Mouse (Mus musculus) embryonic facial prominence, embryonic 10.5 days (tissue): ENCODE results near the gene Grhpr. TPM values are rescaled to one million over a fixed set of nuclear protein-coding genes. Genes with fewer than 3 reads are reported as not detected.
"Not testable (repeated sequence)": the region's sequence is repeated elsewhere in the genome, so short reads cannot be mapped to it uniquely, and the experiment has no call there.

Experiments used
- DNase-seq: peaks from one replicate; pipeline ENCODE4 v3.0.0-alpha.2; 2017; ENCODE audit warnings: low spot score
- H3K27ac ChIP-seq: fragments of 300-500 bp; sonication (generic); replicated peaks from 2 replicates; pipeline ENCODE4 v1.5.1; 2016; ENCODE audit warnings: mild to moderate bottlenecking
- H3K27me3 ChIP-seq: fragments of 300-500 bp; sonication (generic); replicated peaks from 2 replicates; pipeline ENCODE4 v1.6.1; 2016; ENCODE audit warnings: low read depth, mild to moderate bottlenecking; ENCODE audit not compliant: poor library complexity, severe bottlenecking
- H3K36me3 ChIP-seq: fragments of 300-500 bp; sonication (generic); replicated peaks from 2 replicates; pipeline ENCODE4 v1.6.1; 2016; ENCODE audit warnings: mild to moderate bottlenecking, moderate library complexity
- H3K4me1 ChIP-seq: fragments of 300-500 bp; sonication (generic); 2 replicates; pipeline ENCODE4 v1.6.1; 2016
- H3K4me3 ChIP-seq: fragments of 300-500 bp; sonication (generic); 2 replicates; pipeline ENCODE4 v1.5.1; 2016; ENCODE audit warnings: mild to moderate bottlenecking, moderate library complexity
- H3K9me3 ChIP-seq: fragments of 300-500 bp; sonication (generic); 2 replicates; pipeline ENCODE4 v1.6.1; 2016; ENCODE audit warnings: mild to moderate bottlenecking
- WGBS: fragments of 180-500 bp; shearing (Covaris S2); methylation state at CpG from one replicate; pipeline ENCODE4 v1.1.7; 2016; 5-methylcytosine and 5-hydroxymethylcytosine counted together
- polyA plus RNA-seq: library from polyadenylated mRNA; unstranded; fragments of >200 nt; fragmentation: Nextera tagmentation; extraction: Ambion mirVana; gene quantifications from 2 replicates; pipeline ENCODE4 v1.2.1, GENCODE M21; 2016

Gene Grhpr
- polyA plus RNA-seq = 57.8 and 69.1 TPM in 2 replicates

DNA sequence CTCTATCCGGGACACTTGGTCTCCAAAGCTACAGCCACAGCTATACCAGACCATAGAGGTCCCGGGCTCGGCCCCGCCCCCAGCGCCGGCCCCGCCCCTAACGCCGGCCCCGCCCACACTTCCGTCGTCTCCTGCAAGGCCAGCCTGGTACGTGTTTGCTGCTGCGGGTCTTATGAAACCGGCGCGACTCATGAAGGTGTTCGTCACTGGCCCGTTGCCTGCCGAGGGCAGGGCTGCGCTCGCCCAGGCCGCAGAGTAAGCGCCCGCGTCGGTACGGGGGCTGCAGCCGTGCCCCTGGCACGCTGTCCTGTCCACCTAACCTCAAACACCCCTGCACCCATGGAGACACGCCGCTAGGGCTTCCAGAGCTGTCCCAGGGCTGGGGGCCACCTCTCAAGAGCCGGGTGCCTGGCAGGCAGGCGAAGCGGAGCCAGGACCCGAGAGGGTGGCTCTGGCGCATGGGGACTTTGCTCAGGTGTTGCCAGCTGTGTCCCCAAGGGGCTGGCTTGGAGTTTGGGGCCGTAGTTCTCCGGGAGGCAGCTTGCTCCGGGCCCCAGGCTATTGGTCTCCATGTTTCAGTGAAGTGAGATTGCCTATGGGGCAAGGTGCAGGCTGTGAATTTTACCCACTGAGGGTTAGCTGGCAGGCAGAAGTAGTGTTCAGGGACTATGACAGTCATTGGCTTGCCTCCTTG lies at the start of gene Grhpr:
Grhpr (plus strand) TSS at position 116 of the 694 bp plus-strand sequence.
- H3K9me3 ChIP-seq = no peaks in the 10 kb centered on the region
- H3K27me3 ChIP-seq = no peaks in the 10 kb centered on the region
- H3K36me3 ChIP-seq = peaks cover 27% of the 10 kb centered on the region
- H3K4me3 ChIP-seq = peak within 1 kb of the TSS; percentile 85
- H3K27ac ChIP-seq = peak within 1 kb of the TSS; percentile 93
- peaks cover 47% of the 10 kb centered on the region for H3K4me1 ChIP-seq
- DNase-seq = peak; percentile 95
- under 1% methylated on average over 40 of the region's 40 CpGs for WGBS

DNA sequence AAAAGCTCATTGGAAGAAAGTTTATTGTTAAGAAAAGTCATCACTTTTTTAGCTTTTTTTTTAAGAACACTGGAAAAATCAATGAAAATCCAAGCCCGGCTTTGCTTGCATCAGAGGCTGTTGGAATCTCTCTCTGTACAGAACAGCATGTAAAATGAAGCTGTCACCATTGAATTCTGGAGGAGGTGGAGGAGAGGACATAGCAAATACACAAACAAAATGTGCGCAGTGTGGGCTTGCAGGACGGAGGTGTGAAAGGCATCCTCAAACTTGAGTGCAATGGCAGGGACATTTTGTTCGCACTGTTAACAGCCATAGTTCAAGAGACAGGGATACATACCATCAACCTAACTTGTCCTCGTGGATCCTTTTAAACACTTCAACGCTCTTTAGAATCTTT lies 49.5 kb upstream of the Grhpr start:
- H3K27me3 ChIP-seq = no peaks in the 10 kb centered on the region
- no peak for DNase-seq
- no peak overlapping the region for H3K27ac ChIP-seq
- no peaks in the 10 kb centered on the region for H3K4me1 ChIP-seq
- peaks cover 47% of the 10 kb centered on the region for H3K36me3 ChIP-seq
- WGBS = 93% methylated on average over 6 of the region's 6 CpGs
- H3K4me3 ChIP-seq = no peak overlapping the region
- H3K9me3 ChIP-seq = no peaks in the 10 kb centered on the region

- Histone ChIP-seq H3K27me3 (no peaks in the 10 kb centered on the region), H3K27ac (no peak overlapping the region), H3K4me3 (no peak overlapping the region), H3K9me3 (no peaks in the 10 kb centered on the region), H3K4me1 (no peaks in the 10 kb centered on the region), H3K36me3 (peaks cover 5% of the 10 kb centered on the region)
- no peak for DNase-seq
- 78% methylated on average over 8 of the region's 8 CpGs for WGBS
Measured at GRCm38 (mm10) chr4:44938359-44939340, 42.5 kb upstream of the Grhpr start.

DNA sequence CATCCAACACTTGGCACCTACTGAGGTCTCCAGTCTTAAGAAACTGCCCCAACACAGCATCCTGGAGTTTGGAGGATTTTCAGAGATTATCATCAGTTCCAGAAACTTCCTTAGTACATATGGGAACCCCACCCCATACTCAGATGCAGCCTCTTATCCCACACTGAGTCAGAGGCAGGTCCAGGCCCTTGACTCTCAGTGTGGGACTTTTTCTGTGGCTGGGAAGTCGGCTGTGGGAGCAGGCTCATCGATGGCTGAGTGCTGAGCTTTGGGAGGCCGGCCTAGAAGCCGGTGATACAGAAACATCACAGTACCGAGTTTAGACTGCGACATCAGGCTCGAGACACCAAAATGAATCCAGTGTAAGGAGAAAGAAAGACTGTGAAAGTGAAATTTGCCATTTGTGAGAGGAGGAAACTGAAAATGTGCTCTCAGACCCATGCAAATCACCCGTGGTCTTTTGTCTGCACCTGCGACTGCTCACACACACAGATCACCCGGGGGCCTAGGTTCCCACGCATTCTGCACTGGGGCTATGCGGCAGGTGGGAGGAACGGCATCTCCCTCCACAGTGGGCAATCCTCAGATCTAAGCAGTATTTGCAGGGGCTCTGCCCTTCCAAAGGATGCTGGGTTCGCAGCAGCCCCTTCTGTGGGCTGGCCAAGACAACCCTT lies 41.5 kb upstream of the Grhpr start:
- Histone ChIP-seq H3K27ac (no peak overlapping the region), H3K36me3 (no peaks in the 10 kb centered on the region), H3K4me1 (no peaks in the 10 kb centered on the region), H3K4me3 (no peak overlapping the region), H3K9me3 (no peaks in the 10 kb centered on the region), H3K27me3 (no peaks in the 10 kb centered on the region)
- 89% methylated on average over 14 of the region's 14 CpGs for WGBS
- no peak for DNase-seq

- WGBS = 87% methylated on average over 9 of the region's 9 CpGs
- Histone ChIP-seq H3K36me3 (no peaks in the 10 kb centered on the region), H3K27me3 (no peaks in the 10 kb centered on the region), H3K9me3 (no peaks in the 10 kb centered on the region), H3K27ac (no peak overlapping the region), H3K4me1 (no peaks in the 10 kb centered on the region), H3K4me3 (no peak overlapping the region)
- no peak for DNase-seq
Measured at GRCm38 (mm10) chr4:44940286-44940685, 40.9 kb upstream of the Grhpr start.

GRCm38 (mm10) chr4:44942237-44942636 lies 39.0 kb upstream of the Grhpr start:
- H3K9me3 ChIP-seq = no peaks in the 10 kb centered on the region
- H3K36me3 ChIP-seq = no peaks in the 10 kb centered on the region
- no peaks in the 10 kb centered on the region for H3K4me1 ChIP-seq
- no peak overlapping the region for H3K4me3 ChIP-seq
- no peak overlapping the region for H3K27ac ChIP-seq
- H3K27me3 ChIP-seq = no peaks in the 10 kb centered on the region
- no peak for DNase-seq
- 81% methylated on average over 1 of the region's 1 CpGs for WGBS

GRCm38 (mm10) chr4:44943480-44943879 lies 37.7 kb upstream of the Grhpr start:
- Histone ChIP-seq H3K36me3 (no peaks in the 10 kb centered on the region), H3K4me1 (no peaks in the 10 kb centered on the region), H3K4me3 (no peak overlapping the region), H3K27me3 (no peaks in the 10 kb centered on the region), H3K27ac (no peak overlapping the region), H3K9me3 (no peaks in the 10 kb centered on the region)
- WGBS = 87% methylated on average over 6 of the region's 6 CpGs
- no peak for DNase-seq

DNA sequence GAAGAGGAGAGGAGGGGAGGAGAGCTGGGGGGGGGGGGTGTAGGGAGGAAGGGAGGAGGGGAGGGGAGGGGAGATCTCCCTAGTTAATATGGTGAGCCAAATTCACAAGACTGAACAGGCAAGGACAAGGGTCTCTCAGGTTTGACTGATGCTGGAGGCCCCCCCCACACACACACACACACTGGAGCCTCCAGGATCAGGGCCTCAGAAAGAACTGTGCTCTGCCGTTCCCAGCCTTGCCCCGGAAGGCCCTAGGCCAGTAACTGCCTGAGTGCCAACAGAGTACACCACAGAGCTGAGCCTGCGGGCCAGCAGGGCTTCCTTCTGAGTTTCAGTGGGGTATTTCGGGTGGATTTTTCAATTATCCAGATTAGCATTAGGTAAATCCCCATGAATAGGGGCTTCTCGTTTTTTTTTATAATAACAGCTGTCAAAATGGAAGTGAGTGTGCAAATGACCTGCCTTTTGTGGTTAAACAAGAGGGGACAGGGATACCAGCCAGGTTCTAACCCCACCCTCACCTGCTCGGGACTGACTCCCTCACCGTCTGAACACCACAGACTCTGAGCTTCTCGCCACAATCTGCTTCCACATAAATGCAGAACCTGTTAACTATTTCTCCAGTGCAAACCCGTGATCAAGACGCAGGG lies 36.6 kb upstream of the Grhpr start:
- Histone ChIP-seq H3K4me3 (no peak overlapping the region), H3K36me3 (no peaks in the 10 kb centered on the region), H3K27ac (no peak overlapping the region), H3K27me3 (no peaks in the 10 kb centered on the region), H3K4me1 (no peaks in the 10 kb centered on the region; the same call in 1 of the 2 replicates), H3K9me3 (no peaks in the 10 kb centered on the region)
- WGBS = 85% methylated on average over 10 of the region's 10 CpGs
- DNase-seq = no peak

DNA sequence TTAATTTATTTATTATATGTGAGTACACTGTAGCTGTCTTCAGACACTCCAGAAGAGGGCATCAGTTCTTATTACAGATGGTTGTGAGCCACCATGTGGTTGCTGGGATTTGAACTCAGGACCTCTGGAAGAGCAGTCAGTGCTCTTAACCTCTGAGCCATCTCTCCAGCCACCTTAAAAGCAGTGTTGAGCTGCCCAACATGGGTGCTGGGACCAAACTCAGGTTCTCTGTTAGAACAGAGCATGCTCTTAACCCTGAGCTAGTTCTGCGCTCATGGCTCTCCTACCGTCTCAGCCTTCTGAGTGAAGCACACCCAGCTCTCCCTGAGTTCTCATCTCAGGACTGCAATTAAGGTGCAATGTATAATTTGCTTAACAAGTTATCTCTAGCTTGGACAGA lies 35.1 kb upstream of the Grhpr start:
- DNase-seq, H3K27me3 ChIP-seq, H3K4me3 ChIP-seq, H3K4me1 ChIP-seq, H3K36me3 ChIP-seq, H3K27ac ChIP-seq, H3K9me3 ChIP-seq: not testable (repeated sequence)
- WGBS = 91% methylated on average over 2 of the region's 2 CpGs

DNA sequence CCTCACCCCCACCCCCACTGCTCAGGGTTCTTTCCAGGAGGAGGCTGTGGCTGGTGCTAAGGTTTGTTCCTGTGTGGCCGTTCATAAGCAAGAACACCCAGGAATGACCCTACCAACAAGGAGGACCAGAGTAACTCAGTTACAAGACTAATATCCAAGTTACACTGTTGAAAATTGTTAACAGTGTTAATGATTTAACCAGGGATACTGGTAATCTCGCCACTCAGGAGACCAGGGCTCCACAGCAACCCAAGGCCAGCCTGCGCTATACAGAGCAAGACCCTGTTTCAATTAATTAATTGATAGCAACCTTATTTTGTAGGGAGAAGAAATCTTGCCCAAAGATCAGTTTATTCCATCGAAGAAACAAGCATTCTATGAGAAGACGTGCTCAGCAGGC lies 33.7 kb upstream of the Grhpr start:
- no peak for DNase-seq
- H3K9me3 ChIP-seq = no peaks in the 10 kb centered on the region
- H3K27me3 ChIP-seq = no peaks in the 10 kb centered on the region
- WGBS = 88% methylated on average over 5 of the region's 5 CpGs
- no peak overlapping the region for H3K27ac ChIP-seq
- H3K36me3 ChIP-seq = no peaks in the 10 kb centered on the region
- H3K4me3 ChIP-seq = no peak overlapping the region
- no peaks in the 10 kb centered on the region; the same call in 1 of the 2 replicates for H3K4me1 ChIP-seq

DNA sequence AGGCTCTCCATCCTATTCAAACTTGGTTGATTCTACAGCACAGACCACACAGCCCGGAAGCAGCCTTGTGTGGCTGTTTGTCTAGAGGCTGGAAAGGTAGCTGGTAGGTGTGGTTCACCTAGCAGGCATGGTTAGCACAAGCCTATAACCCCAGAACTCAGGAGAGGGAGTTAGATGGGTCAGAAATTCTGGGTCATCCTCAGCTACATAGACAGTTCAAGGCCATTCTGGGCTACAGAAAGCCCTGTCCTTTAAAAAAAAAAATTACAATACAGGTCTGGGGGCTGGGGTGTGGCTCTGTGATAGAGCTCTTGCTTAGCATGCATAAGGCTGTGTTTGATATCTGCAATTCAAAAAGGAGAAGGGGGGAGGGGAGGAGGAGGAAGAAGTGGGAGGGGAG lies 32.9 kb upstream of the Grhpr start:
- no peak overlapping the region for H3K4me3 ChIP-seq
- H3K27me3 ChIP-seq = no peaks in the 10 kb centered on the region
- H3K27ac ChIP-seq = no peak overlapping the region
- no peaks in the 10 kb centered on the region for H3K36me3 ChIP-seq
- 84% methylated on average over 1 of the region's 1 CpGs for WGBS
- no peaks in the 10 kb centered on the region for H3K9me3 ChIP-seq
- peaks cover 6% of the 10 kb centered on the region for H3K4me1 ChIP-seq
- DNase-seq = no peak

DNA sequence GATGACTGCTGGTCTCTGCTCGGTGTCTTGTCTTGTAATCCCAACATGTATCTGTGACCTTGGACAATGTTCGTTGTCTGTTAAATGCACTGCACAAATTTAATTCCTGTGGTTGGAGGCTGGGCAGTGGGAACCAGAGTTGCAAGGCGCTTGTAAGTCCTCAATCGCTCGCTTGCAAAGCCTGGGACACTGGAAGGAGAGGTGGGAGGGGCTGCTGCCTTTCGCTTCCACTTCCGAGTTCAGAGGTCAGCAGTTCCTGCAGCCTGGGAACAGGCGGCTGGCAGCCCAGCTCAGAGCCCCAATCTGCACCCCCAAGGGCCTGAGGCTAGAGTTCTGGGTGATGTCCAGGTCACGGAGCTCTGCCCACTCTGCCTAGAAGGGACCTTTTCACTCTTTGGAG lies 28.2 kb upstream of the Grhpr start:
- DNase-seq = no peak
- Histone ChIP-seq H3K27ac (peak overlapping the region; percentile 40; the same call in 1 of the 2 replicates), H3K27me3 (no peaks in the 10 kb centered on the region), H3K4me3 (no peak overlapping the region), H3K4me1 (peaks cover 7% of the 10 kb centered on the region), H3K36me3 (no peaks in the 10 kb centered on the region), H3K9me3 (no peaks in the 10 kb centered on the region)
- WGBS = 59% methylated on average over 9 of the region's 9 CpGs
